Mouse (Mus musculus) embryonic facial prominence, embryonic 14.5 days (tissue): ENCODE measurements around the gene Eef1b2. TPM values are rescaled to one million over a fixed set of nuclear protein-coding genes. Genes with fewer than 3 reads are reported as not detected.

Experiments
- ATAC-seq: fragments of 200-750 bp; cut with Nextera tagmentation; 2 replicates; pipeline ENCODE4 v1.8.0; 2017; ENCODE audit warnings: low read depth, moderate number of reproducible peaks, moderate TSS enrichment
- DNase-seq: peaks from one replicate; pipeline ENCODE4 v3.0.0-alpha.2; 2015; ENCODE audit warnings: low spot score
- H3K27ac ChIP-seq: fragments of 300-500 bp; sonication (generic); replicated peaks from 2 replicates; pipeline ENCODE4 v1.5.1; 2014; ENCODE audit warnings: low read depth, mild to moderate bottlenecking, low read length, moderate library complexity
- H3K27me3 ChIP-seq: fragments of 300-500 bp; sonication (generic); replicated peaks from 2 replicates; pipeline ENCODE4 v1.6.1; 2014; ENCODE audit warnings: low read length; ENCODE audit not compliant: control insufficient read depth, insufficient read depth
- H3K36me3 ChIP-seq: fragments of 300-500 bp; sonication (generic); 2 replicates; pipeline ENCODE4 v1.6.1; 2014; ENCODE audit warnings: low read length, mixed read lengths; ENCODE audit not compliant: control insufficient read depth, insufficient read depth
- H3K4me1 ChIP-seq: fragments of 300-500 bp; sonication (generic); 2 replicates; pipeline ENCODE4 v1.6.1; 2014; ENCODE audit warnings: antibody characterized with exemption, low read length; ENCODE audit not compliant: control insufficient read depth, insufficient read depth
- H3K4me2 ChIP-seq: fragments of 300-500 bp; sonication (generic); 2 replicates; pipeline ENCODE4 v1.6.1; 2014; ENCODE audit warnings: low read depth, mild to moderate bottlenecking, low read length, moderate library complexity, mixed read lengths
- H3K4me3 ChIP-seq: fragments of 300-500 bp; sonication (generic); 2 replicates; pipeline ENCODE4 v1.5.1; 2014; ENCODE audit warnings: low read depth, mild to moderate bottlenecking, low read length
- H3K9ac ChIP-seq: fragments of 300-500 bp; sonication (generic); 2 replicates; pipeline ENCODE4 v1.6.1; 2014; ENCODE audit warnings: low read depth, mild to moderate bottlenecking, low read length, moderate library complexity, mixed read lengths
- H3K9me3 ChIP-seq: fragments of 300-500 bp; sonication (generic); 2 replicates; pipeline ENCODE4 v1.6.1; 2016; ENCODE audit warnings: low read length; ENCODE audit not compliant: control insufficient read depth
- WGBS: fragments of 180-500 bp; shearing (Covaris S2); extraction: QIAGEN DNeasy Blood & Tissue Kit; methylation state at CpG from one replicate; pipeline ENCODE4 v1.1.7; 2014; 5-methylcytosine and 5-hydroxymethylcytosine counted together
- polyA plus RNA-seq: library from polyadenylated mRNA; unstranded; fragments of >200 nt; fragmentation: Nextera tagmentation; extraction: Ambion mirVana; gene quantifications from 2 replicates; pipeline ENCODE4 v1.2.1, GENCODE M21; 2014

The Eef1b2 gene
- polyA plus RNA-seq, 1 experiment from 2014 or later: 733 TPM

DNA sequence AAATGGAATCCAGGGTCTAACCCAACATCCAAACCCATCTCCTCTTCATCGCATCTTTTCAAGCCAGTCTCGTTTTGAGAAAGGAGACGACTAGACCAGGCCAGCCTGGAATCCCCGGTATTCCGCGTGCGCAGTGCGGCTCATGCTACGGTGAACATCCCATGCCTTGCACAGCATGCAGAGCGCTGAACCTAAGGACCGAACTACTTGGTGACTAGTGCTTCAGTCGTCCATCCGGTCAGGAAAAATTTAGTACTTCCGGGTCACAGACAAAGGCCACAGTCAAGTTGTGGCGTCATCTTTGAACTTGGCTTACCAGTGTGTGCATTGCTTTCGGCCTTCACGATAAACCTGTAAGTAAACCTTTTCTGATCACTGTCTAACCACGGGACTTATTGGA lies 23.7 kb downstream of the Eef1b2 start:
- Histone ChIP-seq H3K4me2 (no peak overlapping the region), H3K9ac (no peak overlapping the region), H3K27me3 (no peaks in the 10 kb centered on the region), H3K4me1 (no peaks in the 10 kb centered on the region), H3K9me3 (0 out of 2 replicates have a peak, but pooled peaks cover 7% of the 10 kb centered on the region), H3K36me3 (no peaks in the 10 kb centered on the region), H3K27ac (no peak overlapping the region), H3K4me3 (no peak overlapping the region)
- DNase-seq: no peak
- ATAC-seq: no peak
- 95% methylated on average over 18 of the region's 18 CpGs for WGBS

DNA sequence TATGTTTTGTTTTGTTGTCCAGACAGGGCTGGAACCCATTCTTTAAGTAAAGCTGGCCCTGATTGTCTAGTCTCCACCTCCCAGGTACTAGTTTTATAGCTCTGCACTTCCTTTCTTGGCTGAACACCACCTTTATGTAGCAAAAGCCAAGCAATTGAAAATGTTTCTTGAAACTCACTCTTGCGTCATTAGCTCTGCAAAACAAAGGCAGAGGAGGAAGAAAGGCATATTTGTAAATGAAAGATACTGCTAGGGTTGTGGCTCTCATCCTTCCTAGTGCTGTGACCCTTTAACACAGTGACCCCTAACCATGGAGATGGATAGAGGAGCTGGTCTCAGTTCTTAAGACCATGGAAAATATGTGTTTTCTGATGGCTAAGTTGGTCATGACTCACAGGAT lies 25.0 kb downstream of the Eef1b2 start:
- H3K9ac ChIP-seq: no peak overlapping the region
- H3K9me3 ChIP-seq: 0 out of 2 replicates have a peak, but pooled peaks cover 7% of the 10 kb centered on the region
- no peak overlapping the region for H3K27ac ChIP-seq
- no peak overlapping the region for H3K4me2 ChIP-seq
- ATAC-seq: no peak
- no peak for DNase-seq
- H3K27me3 ChIP-seq: no peaks in the 10 kb centered on the region
- no peaks in the 10 kb centered on the region for H3K36me3 ChIP-seq
- 92% methylated on average over 1 of the region's 1 CpGs for WGBS
- H3K4me3 ChIP-seq: no peak overlapping the region
- H3K4me1 ChIP-seq: no peaks in the 10 kb centered on the region

DNA sequence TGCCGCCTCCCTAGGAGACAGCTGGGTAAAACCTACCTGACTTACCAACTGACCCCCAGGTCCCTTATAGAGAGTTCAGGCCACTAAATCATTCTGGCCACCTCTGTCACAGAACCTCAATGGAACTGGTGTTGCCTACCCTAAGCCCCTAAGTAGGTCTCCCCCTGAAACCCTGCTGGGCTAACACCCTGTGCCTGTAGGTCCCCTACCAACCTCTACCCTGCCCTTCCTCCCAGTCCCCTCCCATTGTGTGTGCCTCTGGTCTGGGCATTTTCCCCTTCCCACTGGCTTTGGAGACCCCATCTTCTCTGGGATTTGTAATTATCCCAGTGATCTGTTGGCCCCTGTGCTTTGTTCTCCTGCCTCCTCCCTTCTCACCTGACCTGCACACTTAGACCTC lies 26.8 kb downstream of the Eef1b2 start:
- no peak overlapping the region for H3K4me2 ChIP-seq

DNA sequence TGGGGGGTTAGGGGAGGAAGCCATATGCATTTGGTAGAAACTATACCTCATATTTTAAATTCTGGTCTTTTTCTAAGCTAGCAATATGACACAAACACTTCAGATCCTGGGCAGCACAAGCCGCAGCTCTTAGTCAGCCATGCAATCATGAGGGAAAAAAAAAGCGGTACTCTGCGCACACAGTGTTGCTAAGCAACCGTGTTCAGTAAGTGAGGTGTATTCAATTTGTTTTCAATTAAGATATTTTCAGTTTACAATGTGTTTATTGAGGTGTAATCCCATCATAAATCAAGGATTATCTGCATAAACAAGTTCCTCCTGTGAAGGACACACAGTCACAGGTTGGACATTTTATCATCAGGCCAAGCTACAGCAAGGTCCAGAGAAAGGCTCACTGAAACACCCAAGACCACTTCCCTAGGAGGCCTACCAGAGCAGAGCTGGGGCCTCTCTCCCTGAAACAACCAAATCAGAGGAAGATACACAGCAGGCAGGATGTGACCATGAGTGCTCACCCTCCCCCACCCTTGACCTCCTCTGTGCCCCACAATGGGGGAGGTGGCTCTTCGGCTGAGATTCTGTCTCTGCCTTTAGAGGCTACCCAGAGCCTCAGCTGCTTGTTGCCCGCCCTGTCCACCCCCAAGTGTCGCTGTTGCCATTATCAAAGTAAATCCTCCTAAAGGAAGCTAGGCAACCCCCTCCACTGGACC lies 27.5 kb downstream of the Eef1b2 start:
- no peak overlapping the region for H3K9ac ChIP-seq
- DNase-seq (peak; percentile 57), ATAC-seq (peak; percentile 85; the same call in 1 of the 2 replicates)
- H3K4me3 ChIP-seq: no peak overlapping the region
- no peaks in the 10 kb centered on the region for H3K4me1 ChIP-seq
- no peak overlapping the region for H3K4me2 ChIP-seq
- no peaks in the 10 kb centered on the region for H3K27me3 ChIP-seq
- H3K36me3 ChIP-seq: no peaks in the 10 kb centered on the region
- H3K9me3 ChIP-seq: 0 out of 2 replicates have a peak, but pooled peaks cover 7% of the 10 kb centered on the region
- no peak overlapping the region; the same call in 1 of the 2 replicates for H3K27ac ChIP-seq
- WGBS: 15% methylated on average over 7 of the region's 7 CpGs

More for the DNA sequence above, 26.8 kb downstream of the Eef1b2 start:
- DNase-seq (no peak), ATAC-seq (no peak)
- no peak overlapping the region for H3K27ac ChIP-seq
- H3K4me1 ChIP-seq: no peaks in the 10 kb centered on the region
- H3K9ac ChIP-seq: no peak overlapping the region
- H3K4me3 ChIP-seq: no peak overlapping the region
- H3K27me3 ChIP-seq: no peaks in the 10 kb centered on the region
- no peaks in the 10 kb centered on the region for H3K36me3 ChIP-seq
- 95% methylated on average over 1 of the region's 1 CpGs for WGBS
- 0 out of 2 replicates have a peak, but pooled peaks cover 7% of the 10 kb centered on the region for H3K9me3 ChIP-seq

DNA sequence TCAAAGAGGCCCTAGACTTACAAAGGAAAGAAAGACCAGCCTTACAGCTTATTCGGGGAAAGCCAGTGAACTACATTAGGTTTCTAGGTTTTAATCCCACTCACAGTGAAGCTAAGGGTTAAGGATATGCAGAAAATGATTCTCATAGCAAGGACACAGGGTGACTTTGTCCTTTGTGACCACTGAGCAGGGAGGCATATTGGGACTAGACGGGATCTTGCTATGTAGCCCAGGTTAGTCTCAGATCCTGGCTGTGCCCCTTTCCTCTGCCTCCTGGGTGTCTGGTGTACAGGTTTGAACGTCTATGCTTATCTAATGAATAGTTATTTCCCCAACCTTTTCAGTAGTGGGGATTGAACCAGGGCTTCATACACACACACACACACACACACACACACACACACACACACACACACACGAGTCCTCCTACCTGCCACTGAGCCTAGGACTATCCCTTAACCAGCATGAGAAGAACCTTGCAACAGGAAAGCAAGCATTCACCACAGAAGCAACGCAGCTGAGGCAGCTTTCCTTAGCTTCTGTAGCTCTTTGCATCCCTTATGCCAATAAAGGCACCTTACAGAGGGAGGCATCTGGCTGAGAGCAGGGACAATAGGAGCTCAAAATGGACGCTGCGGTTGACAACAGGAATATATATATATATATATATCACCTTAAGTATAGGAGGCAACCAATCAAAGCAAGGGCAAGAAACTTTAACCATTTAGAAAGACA lies 28.2 kb downstream of the Eef1b2 start:
- DNase-seq: no peak
- Histone ChIP-seq H3K9ac (no peak overlapping the region), H3K4me3 (no peak overlapping the region), H3K36me3 (no peaks in the 10 kb centered on the region), H3K4me1 (no peaks in the 10 kb centered on the region), H3K27ac (no peak overlapping the region; the same call in 1 of the 2 replicates), H3K4me2 (no peak overlapping the region), H3K27me3 (no peaks in the 10 kb centered on the region), H3K9me3 (0 out of 2 replicates have a peak, but pooled peaks cover 7% of the 10 kb centered on the region)
- ATAC-seq: no peak
- 33% methylated on average over 7 of the region's 7 CpGs for WGBS

DNA sequence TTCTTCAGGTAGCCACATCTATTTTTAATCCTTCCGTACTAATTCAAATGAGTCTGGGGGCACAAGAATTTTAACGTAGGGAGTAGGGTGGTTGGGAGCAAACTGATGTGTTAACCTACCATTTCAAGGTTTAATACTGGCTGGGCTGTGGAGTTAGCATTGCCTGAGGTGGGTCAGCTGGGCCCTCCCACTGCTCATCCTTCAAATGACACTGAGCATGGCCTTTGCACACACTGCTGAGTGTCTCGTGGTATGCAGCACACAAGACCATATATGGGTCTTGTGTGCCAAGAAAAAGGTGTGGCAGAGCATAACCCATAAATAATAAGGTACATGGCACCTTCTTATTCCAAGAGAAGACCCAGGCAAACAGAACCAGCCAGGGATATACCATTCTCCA lies 31.0 kb downstream of the Eef1b2 start:
- no peaks in the 10 kb centered on the region for H3K9me3 ChIP-seq
- H3K9ac ChIP-seq: no peak overlapping the region
- H3K4me2 ChIP-seq: no peak overlapping the region
- H3K4me3 ChIP-seq: no peak overlapping the region
- WGBS: 78% methylated on average over 3 of the region's 3 CpGs
- DNase-seq (no peak), ATAC-seq (no peak)
- no peaks in the 10 kb centered on the region for H3K4me1 ChIP-seq
- no peaks in the 10 kb centered on the region for H3K27me3 ChIP-seq
- H3K36me3 ChIP-seq: no peaks in the 10 kb centered on the region
- no peak overlapping the region for H3K27ac ChIP-seq

DNA sequence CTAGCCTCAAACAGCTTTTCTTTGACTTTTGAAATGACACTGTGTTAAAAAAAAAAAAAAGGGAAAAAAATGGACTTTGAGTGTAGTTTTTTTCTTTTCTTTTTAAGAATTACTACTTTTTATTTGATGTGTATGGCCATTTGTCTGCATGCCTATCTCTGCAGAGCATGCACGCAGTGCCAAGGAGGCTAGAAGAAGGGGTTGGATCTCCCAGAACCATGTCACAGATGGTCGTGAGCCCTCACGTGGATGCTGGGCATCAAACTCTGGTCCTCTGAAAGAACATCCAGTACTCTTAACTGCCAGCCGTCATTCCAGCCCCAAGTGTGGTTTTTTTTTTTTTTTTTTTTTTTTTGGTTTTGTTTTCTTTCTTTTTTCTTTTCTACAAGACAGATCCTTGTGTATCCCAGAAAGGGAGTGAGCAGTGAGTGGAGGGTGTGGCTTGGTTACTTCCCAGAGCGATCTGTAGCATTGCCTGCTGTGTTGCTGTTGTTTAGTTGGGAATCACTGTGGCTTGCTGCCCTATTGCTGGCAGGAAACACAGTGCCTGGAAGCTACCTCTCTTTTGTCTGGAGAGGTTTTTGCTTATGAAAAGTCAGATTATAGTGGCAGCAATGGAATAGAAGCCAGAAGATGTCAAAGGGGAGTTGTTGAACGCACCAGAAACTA lies 33.4 kb downstream of the Eef1b2 start:
- no peak overlapping the region for H3K4me3 ChIP-seq
- H3K27ac ChIP-seq: no peak overlapping the region
- H3K36me3 ChIP-seq: no peaks in the 10 kb centered on the region
- no peaks in the 10 kb centered on the region for H3K9me3 ChIP-seq
- ATAC-seq: no peak
- WGBS: 27% methylated on average over 6 of the region's 6 CpGs
- H3K27me3 ChIP-seq: no peaks in the 10 kb centered on the region
- no peak overlapping the region for H3K9ac ChIP-seq
- no peak overlapping the region for H3K4me2 ChIP-seq
- DNase-seq: no peak
- peaks cover 11% of the 10 kb centered on the region; the same call in 1 of the 2 replicates for H3K4me1 ChIP-seq

DNA sequence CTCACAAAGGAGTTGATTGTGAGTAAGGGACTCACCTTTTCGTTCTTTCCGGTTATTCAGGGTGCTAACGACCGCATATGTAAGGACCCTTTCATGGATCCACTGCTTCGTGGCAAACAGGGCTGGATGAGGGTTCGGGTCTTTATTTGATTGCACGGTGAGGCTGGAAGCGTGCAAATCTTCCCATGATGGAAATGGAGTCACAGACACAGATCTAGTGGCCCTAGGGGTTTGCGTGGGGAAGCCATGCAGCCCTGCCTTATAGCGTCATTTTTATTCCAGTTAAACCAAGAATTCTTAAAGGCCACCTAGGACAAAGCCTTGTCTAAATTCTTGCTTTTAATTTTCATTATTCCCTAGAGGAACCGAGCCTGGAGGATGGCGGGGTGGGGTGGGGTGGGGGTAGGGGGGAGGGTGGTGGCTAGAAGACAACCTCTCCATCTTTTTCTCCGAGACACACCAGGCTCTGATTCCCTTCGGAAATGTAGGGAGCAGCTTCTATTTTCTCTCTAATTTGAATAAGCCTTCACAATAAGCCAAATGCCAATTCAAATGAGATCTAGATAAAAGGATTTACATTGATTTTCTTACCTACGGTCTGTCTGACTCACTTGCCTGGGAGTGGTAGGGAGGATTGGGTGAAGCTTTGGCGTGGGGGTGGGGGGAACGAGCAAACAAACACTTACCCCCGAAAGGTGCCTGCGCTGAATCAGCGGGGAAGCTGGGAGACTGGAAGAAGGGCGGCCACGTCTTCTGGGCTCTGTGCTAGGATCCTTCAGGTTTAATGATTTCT lies 37.0 kb downstream of the Eef1b2 start:
- Histone ChIP-seq H3K4me3 (0 out of 2 replicates have a peak overlapping the region, but pooled peaks have one; percentile 10), H3K27me3 (no peaks in the 10 kb centered on the region), H3K9ac (peak overlapping the region; percentile 7; the same call in 1 of the 2 replicates), H3K36me3 (no peaks in the 10 kb centered on the region), H3K4me1 (peaks cover 11% of the 10 kb centered on the region; the same call in 1 of the 2 replicates), H3K4me2 (peak overlapping the region; percentile 38), H3K27ac (no peak overlapping the region), H3K9me3 (no peaks in the 10 kb centered on the region)
- 17% methylated on average over 22 of the region's 22 CpGs for WGBS
- ATAC-seq (no peak), DNase-seq (no peak)
